14 mouse cellular contexts compared by ENCODE assay signal in the genomic region with DNA sequence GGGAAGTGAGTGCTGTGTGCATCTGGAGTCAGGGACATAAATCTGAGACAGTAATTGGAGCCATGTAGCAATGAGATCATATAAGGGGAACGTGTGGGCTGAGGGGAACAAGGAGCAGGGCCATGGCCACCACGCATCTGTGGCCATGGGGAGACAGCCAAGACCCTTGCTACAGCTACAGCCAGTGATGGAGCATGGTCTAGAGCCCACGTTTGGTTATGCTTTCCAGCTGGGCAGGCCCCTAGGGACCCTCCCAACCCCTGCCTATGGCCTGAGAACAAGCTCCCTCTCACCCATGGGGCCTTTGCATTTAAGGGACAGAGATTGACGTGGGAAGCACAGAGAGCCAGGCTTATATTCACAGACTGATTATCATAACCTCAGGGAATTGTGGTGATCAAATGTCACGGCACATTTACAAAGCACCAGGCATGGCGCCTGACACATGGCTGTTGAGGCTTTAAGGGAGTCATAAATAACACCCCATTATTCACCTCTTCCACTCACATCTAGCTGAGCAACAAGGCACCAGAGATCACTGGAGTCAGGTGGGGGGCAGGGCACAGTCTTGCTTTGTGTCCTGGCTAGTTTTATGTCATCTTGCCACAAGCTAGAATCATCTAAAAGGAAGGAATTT.
A peak's percentile ranks its signal among the peaks of the same experiment; 100 is the strongest.
DNase-seq lines count a peak whose midpoint lies in the region; ATAC-seq and TF ChIP-seq lines count a peak whose summit lies in the region.
"Had no signal": no experiment of that assay in that cellular context is flagged by ENCODE, and none has a peak within 500 bp of the region (broad histone marks: within the 10 kb centered on the region; RNA-seq: fewer than 3 reads in every experiment).

No protein-coding gene starts in this region.

- no peaks in the 10 kb centered on the region for H3K4me1 ChIP-seq in embryonic facial prominence, embryonic 11.5 days (ENCODE audit: control insufficient read depth, insufficient read depth, low read length)
- peaks cover 7% of the 10 kb centered on the region; the same call in 1 of the 2 replicates for H3K4me1 ChIP-seq in embryonic facial prominence, embryonic 10.5 days
- H3K4me1 ChIP-seq in kidney, embryonic 16.5 days (ENCODE audit: insufficient read depth, low read length), result peaks cover 6% of the 10 kb centered on the region; the same call in 1 of the 2 replicates
- H3K4me1 ChIP-seq in embryonic facial prominence, embryonic 14.5 days (ENCODE audit: control insufficient read depth, insufficient read depth, low read length), result 0 out of 2 replicates have a peak, but pooled peaks cover 6% of the 10 kb centered on the region
- peaks cover 16% of the 10 kb centered on the region for H3K4me1 ChIP-seq in limb, embryonic 15.5 days

- no peaks in the 10 kb centered on the region for H3K27me3 ChIP-seq in embryonic facial prominence, embryonic 11.5 days (ENCODE audit: control insufficient read depth, insufficient read depth, low read length)
- no peaks in the 10 kb centered on the region for H3K27me3 ChIP-seq in embryonic facial prominence, embryonic 10.5 days (replicated peaks; ENCODE audit: low read depth, poor library complexity, severe bottlenecking)
- H3K27me3 ChIP-seq in kidney, embryonic 16.5 days (ENCODE audit: insufficient read depth, low read length), result no peaks in the 10 kb centered on the region
- H3K27me3 ChIP-seq in embryonic facial prominence, embryonic 14.5 days (replicated peaks; ENCODE audit: control insufficient read depth, insufficient read depth, low read length), result no peaks in the 10 kb centered on the region
- no peaks in the 10 kb centered on the region for H3K27me3 ChIP-seq in limb, embryonic 15.5 days

- H3K9ac ChIP-seq in embryonic facial prominence, embryonic 11.5 days (replicated peaks; ENCODE audit: low read length), result no peak overlapping the region
- H3K9ac ChIP-seq in kidney, embryonic 16.5 days (replicated peaks; ENCODE audit: low read length), result no peak overlapping the region
- no peak overlapping the region for H3K9ac ChIP-seq in embryonic facial prominence, embryonic 14.5 days (ENCODE audit: low read depth, low read length)
- H3K9ac ChIP-seq in limb, embryonic 15.5 days, result no peak overlapping the region

- 0 out of 2 replicates have a peak, but pooled peaks have one; percentile 23 for ATAC-seq in embryonic facial prominence, embryonic 11.5 days (replicated peaks; ENCODE audit: insufficient number of reproducible peaks, low FRiP score, low TSS enrichment, low read depth)
- peak; percentile 85 for ATAC-seq in kidney, embryonic 16.5 days (ENCODE audit: low FRiP score, low TSS enrichment)
- peak; percentile 53; the same call in 1 of the 2 replicates for ATAC-seq in embryonic facial prominence, embryonic 14.5 days (ENCODE audit: low read depth)
- ATAC-seq in limb, embryonic 15.5 days (ENCODE audit: insufficient number of reproducible peaks, low FRiP score, low TSS enrichment, low read depth), result peak; percentile 60

- H3K9me3 ChIP-seq in embryonic facial prominence, embryonic 11.5 days (replicated peaks; ENCODE audit: control insufficient read depth, low read length), result no peaks in the 10 kb centered on the region
- H3K9me3 ChIP-seq in embryonic facial prominence, embryonic 10.5 days, result no peaks in the 10 kb centered on the region
- no peaks in the 10 kb centered on the region; the same call in 1 of the 2 replicates for H3K9me3 ChIP-seq in kidney, embryonic 16.5 days (ENCODE audit: low read length)
- H3K9me3 ChIP-seq in embryonic facial prominence, embryonic 14.5 days (ENCODE audit: control insufficient read depth, low read length), result no peaks in the 10 kb centered on the region
- no peaks in the 10 kb centered on the region for H3K9me3 ChIP-seq in limb, embryonic 15.5 days
- H3K9me3 ChIP-seq: forebrain, embryonic 10.5 days had no signal

- TF ChIP-seq CTCF in gastrocnemius, adult 2 months (IDR thresholded peaks at IDR 0.05), result no peak

- no peaks in the 10 kb centered on the region for H3K36me3 ChIP-seq in embryonic facial prominence, embryonic 11.5 days (replicated peaks; ENCODE audit: control insufficient read depth, insufficient read depth, low read depth, low read length)
- no peaks in the 10 kb centered on the region for H3K36me3 ChIP-seq in embryonic facial prominence, embryonic 10.5 days (replicated peaks)
- no peaks in the 10 kb centered on the region for H3K36me3 ChIP-seq in kidney, embryonic 16.5 days (ENCODE audit: insufficient read depth, low read length)
- H3K36me3 ChIP-seq in embryonic facial prominence, embryonic 14.5 days (ENCODE audit: control insufficient read depth, insufficient read depth, low read length), result no peaks in the 10 kb centered on the region
- H3K36me3 ChIP-seq in limb, embryonic 15.5 days, result no peaks in the 10 kb centered on the region
- H3K36me3 ChIP-seq: forebrain, embryonic 10.5 days had no signal

- WGBS in embryonic facial prominence, embryonic 11.5 days, result 64% methylated on average over 6 of the region's 6 CpGs
- 64% methylated on average over 6 of the region's 6 CpGs for WGBS in embryonic facial prominence, embryonic 10.5 days
- 21% methylated on average over 6 of the region's 6 CpGs for WGBS in kidney, embryonic 16.5 days
- WGBS in embryonic facial prominence, embryonic 14.5 days, result 45% methylated on average over 6 of the region's 6 CpGs
- 23% methylated on average over 6 of the region's 6 CpGs for WGBS in limb, embryonic 15.5 days

- intact Hi-C loops in gastrocnemius, adult 2 months (cut with DNase I), result no loop called here

- DNase-seq in embryonic facial prominence, embryonic 11.5 days (ENCODE audit: low spot score), result no peak
- no peak for DNase-seq in embryonic facial prominence, embryonic 10.5 days (ENCODE audit: low spot score)
- no peak for DNase-seq in kidney, postnatal 14 days
- peak; percentile 29 for DNase-seq in embryonic facial prominence, embryonic 14.5 days (ENCODE audit: low spot score)
- no peak for DNase-seq in gastrocnemius, adult 2 months
- DNase-seq in cerebellum, postnatal 4 days (ENCODE audit: low spot score in 2 of 2), result no peak
- DNase-seq: cerebellum, postnatal 36 days; heart, adult 18-20 months; kidney, postnatal 25 days; left cerebral cortex, postnatal 4 days; lung, adult 18-20 months had no signal

- no peak overlapping the region for H3K27ac ChIP-seq in embryonic facial prominence, embryonic 11.5 days (replicated peaks; ENCODE audit: low read depth, low read length)
- no peak overlapping the region for H3K27ac ChIP-seq in embryonic facial prominence, embryonic 10.5 days (replicated peaks)
- H3K27ac ChIP-seq in kidney, embryonic 16.5 days (ENCODE audit: low read length), result peak overlapping the region; percentile 48; the same call in 1 of the 2 replicates
- H3K27ac ChIP-seq in embryonic facial prominence, embryonic 14.5 days (replicated peaks; ENCODE audit: low read depth, low read length), result no peak overlapping the region
- H3K27ac ChIP-seq in limb, embryonic 15.5 days, result no peak overlapping the region
- H3K27ac ChIP-seq in gastrocnemius, adult 2 months, result no peak overlapping the region
- H3K27ac ChIP-seq: forebrain, embryonic 10.5 days had no signal

- H3K4me3 ChIP-seq in embryonic facial prominence, embryonic 11.5 days (ENCODE audit: low read depth, low read length), result no peak overlapping the region
- H3K4me3 ChIP-seq in embryonic facial prominence, embryonic 10.5 days, result no peak overlapping the region
- H3K4me3 ChIP-seq in kidney, embryonic 16.5 days (ENCODE audit: low read length), result no peak overlapping the region
- H3K4me3 ChIP-seq in embryonic facial prominence, embryonic 14.5 days (ENCODE audit: low read depth, low read length), result no peak overlapping the region
- no peak overlapping the region for H3K4me3 ChIP-seq in limb, embryonic 15.5 days
- no peak overlapping the region for H3K4me3 ChIP-seq in gastrocnemius, adult 2 months
- H3K4me3 ChIP-seq: forebrain, embryonic 10.5 days had no signal

- H3K4me2 ChIP-seq in embryonic facial prominence, embryonic 11.5 days (ENCODE audit: low read depth, low read length), result no peak overlapping the region
- H3K4me2 ChIP-seq in kidney, embryonic 16.5 days (replicated peaks; ENCODE audit: low read depth, low read length), result no peak overlapping the region
- no peak overlapping the region for H3K4me2 ChIP-seq in embryonic facial prominence, embryonic 14.5 days (ENCODE audit: low read depth, low read length)
- H3K4me2 ChIP-seq in limb, embryonic 15.5 days, result no peak overlapping the region

Comparison
In these comparisons a context has a peak if more than half of its experiments do, and no peak if none do; other contexts are left out.
1. ATAC-seq: peak in every context shown above with its lines; median percentile 85 in kidney, embryonic 16.5 days; 60 in limb, embryonic 15.5 days; 53 in embryonic facial prominence, embryonic 14.5 days; 23 in embryonic facial prominence, embryonic 11.5 days.